Mouse (Mus musculus) layer of hippocampus, adult 2 months (tissue): ENCODE measurements around the gene Bfsp2. TPM values are rescaled to one million over a fixed set of nuclear protein-coding genes. Genes with fewer than 3 reads are reported as not detected.
A peak's percentile ranks its signal among the peaks of the same experiment; 100 is the strongest.

Source experiments
- DNase-seq, 2 experiments: peaks; one replicate each; pipeline ENCODE4 v3.0.0; 2022; ENCODE audit warnings: low spot score in 2 of 2
- H3K27ac ChIP-seq: fragments of 200-600 bp; 2 replicates; pipeline ENCODE4 v1.8.1; 2022
- H3K4me3 ChIP-seq: fragments of 200-600 bp; 2 replicates; pipeline ENCODE4 v1.8.1; 2022; ENCODE audit warnings: mild to moderate bottlenecking
- CTCF ChIP-seq: fragments of 200-600 bp; conservative IDR thresholded peaks from 2 replicates; pipeline ENCODE4 v1.8.1; 2022; ENCODE audit warnings: antibody characterized with exemption, mild to moderate bottlenecking, moderate library complexity
- total RNA-seq, 2 experiments: library from RNA; stranded (reverse); gene quantifications; 2 replicates each; pipeline ENCODE4 v1.2.3; 2021

Gene Bfsp2
- total RNA-seq, 2 experiments from 2014 or later = 2.0 to 2.3 TPM

DNA sequence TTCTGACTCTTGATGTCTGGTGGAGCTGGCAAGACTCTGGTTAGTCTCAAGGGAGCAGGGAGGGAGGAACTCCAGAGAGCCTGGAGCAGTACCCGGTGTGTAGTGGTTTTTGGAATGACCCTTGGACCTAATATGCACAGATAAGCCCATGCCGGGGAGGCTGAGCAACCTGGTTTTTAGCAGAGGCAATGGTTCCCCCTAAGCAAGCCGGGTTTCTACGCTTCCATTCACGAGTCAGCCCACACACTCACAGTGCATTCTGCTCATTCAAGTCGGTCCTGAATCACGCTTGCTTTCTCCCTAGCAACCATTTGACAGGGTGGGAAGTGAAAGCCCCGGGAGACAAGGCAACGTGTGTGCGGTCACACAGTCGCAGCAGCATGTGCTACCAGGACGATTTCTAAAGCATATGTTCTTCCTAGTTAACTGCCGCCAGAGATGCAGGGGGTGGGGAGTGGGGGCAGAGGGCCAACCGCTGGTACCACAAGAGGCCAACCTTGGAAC, 21.7 kb upstream of the Bfsp2 start:
- peak; percentile 66 to 83 for DNase-seq
- H3K4me3 ChIP-seq = no peak overlapping the region; the same call in 1 of the 2 replicates
- TF ChIP-seq CTCF = no peak
- peak overlapping the region; percentile 49; the same call in 1 of the 2 replicates for H3K27ac ChIP-seq

DNA sequence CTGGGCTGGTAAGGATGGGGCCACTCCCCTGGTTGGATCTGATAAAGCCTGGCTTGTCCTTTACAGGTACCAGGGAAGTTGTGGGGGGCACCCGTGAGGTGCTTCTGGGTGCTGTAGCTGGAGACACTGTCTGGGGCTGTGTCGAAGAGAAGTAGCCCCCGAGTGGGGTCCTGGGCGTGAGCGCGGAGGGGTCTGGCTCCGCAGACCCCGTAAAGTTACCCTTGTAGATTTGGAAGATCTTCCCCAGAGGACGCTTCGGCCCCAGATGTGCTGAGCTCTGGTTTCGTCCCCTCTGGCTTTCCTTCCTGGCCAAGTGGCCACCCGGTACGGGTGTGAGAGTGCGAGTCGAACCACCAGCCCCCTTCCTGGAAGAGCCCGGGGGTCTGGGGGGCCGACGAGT, 19.1 kb upstream of the Bfsp2 start:
- no peak for TF ChIP-seq CTCF
- H3K27ac ChIP-seq = no peak overlapping the region

DNA sequence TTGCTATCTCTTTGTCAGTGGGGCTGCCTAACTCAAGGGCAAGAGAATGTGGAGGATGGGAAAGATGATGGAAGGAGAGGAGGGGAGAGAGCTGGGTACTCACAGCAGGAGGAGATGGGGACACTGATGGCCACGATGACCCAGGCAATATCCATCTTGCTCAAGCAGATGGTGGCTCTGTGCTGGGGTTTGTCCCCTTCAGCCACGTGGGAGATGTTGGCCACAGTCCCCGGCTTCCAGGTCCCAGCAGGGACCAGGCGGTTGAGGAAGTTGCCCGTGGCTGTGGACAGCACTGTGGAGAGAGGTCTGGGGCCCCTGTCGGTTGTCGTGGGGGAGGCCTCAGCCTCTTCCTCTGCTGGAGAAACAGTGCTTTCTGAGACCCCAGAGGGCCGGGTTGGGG, 18.5 kb upstream of the Bfsp2 start:
- no peak overlapping the region for H3K27ac ChIP-seq
- TF ChIP-seq CTCF = no peak
- no peak overlapping the region for H3K4me3 ChIP-seq
- no peak for DNase-seq

More for the DNA sequence above, 19.1 kb upstream of the Bfsp2 start:
- no peak overlapping the region for H3K4me3 ChIP-seq
- DNase-seq = no peak

DNA sequence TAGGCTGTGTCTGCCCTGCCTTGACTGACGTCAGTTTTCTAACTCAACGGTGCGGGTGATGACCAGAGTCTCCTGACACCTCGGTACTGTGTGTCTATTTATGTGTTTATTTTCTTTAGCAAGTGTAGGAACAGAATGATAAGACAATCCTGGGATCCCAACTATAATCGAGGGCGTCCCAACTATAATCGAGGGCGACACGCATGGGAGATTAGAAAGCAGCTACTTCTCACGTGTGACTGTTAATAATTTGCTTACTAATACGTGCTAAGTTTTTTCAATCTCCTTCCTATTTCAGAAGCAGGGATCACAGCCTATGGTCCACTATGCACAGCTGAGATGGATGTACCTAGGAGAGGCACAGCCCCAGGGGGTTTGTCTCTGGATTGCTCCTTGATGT, 15.2 kb upstream of the Bfsp2 start:
- H3K4me3 ChIP-seq = no peak overlapping the region
- no peak for DNase-seq
- no peak overlapping the region for H3K27ac ChIP-seq
- TF ChIP-seq CTCF = no peak

DNA sequence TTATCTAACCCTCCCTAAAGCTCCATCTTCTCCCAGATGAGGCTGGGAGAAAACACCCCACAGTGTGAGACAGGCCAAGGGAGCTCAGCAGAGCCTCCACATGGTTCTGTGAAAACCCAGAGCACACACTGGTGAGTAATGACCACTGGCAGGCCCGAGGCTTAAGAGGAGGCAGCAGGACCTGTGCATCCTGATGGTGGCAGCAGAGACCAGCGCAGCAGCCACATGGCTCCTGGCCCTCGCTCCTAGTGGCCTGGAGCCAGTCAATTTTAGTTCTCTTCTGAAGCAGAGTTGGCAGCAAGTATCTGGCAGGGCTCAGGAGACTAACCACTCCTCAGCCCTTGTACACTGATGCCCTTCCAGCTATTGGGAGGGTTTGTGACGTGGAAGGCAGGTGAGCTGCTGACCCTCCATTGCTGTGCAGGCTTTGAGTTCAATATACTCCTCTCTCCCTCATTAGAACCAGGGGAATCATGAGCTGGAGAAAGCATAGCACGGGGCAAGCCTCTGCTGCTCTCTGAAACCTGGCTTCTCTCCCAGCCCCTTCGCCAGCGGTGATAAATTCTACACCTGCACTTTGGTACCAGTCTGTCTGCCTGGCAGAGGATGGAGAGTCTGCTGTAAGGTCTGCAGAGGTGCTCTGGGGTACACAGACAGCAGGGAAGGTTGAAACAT, 14.3 kb upstream of the Bfsp2 start:
- H3K27ac ChIP-seq = peak overlapping the region; percentile 39; the same call in 1 of the 2 replicates
- no peak overlapping the region for H3K4me3 ChIP-seq
- peak; percentile 74 to 80 for DNase-seq
- TF ChIP-seq CTCF = peak; percentile 96

DNA sequence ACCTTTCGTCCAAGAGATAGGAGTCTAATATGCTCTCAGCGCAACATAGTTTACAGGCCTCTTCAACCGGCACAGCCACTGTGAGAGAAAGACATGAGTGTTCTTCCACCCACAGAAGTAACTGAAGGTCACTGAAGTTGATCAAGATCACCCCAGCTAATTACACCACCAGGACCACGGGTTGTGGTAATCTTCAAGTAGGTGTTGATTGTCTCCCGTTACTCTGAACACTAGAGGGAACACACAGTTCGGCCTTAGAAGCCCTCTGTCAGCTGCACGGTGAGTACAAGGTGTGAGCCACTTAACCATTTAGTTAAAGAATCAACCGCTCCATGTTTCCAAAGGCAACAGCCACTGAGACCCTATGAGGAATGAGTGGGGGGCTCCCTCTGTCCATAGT, 11.8 kb upstream of the Bfsp2 start:
- TF ChIP-seq CTCF = no peak
- no peak overlapping the region for H3K4me3 ChIP-seq
- DNase-seq = no peak

DNA sequence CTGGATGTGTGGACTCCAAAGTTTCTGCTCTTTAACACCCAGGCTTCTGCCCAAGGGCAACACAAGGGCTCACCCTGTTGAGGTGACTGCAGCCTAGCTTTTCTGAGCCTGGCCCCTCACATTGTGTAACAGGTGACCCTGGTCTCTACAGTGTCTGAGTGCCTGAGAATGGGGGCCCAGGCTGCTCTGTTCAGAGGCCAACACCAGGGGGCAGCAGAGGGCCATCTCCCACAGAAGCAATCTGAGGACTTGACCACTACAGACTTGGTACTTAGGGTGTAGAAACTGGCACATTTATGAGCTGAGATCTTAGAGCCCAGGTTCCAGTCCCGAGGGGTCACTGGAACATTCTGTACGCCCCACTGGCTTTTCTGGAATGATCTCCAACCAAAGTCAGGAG, 10.2 kb upstream of the Bfsp2 start:
- DNase-seq = peak; percentile 54 to 80
- Histone ChIP-seq H3K4me3 (no peak overlapping the region), H3K27ac (no peak overlapping the region)
- TF ChIP-seq CTCF = peak; percentile 100

More for the DNA sequence above, 11.8 kb upstream of the Bfsp2 start:
- no peak overlapping the region for H3K27ac ChIP-seq

DNA sequence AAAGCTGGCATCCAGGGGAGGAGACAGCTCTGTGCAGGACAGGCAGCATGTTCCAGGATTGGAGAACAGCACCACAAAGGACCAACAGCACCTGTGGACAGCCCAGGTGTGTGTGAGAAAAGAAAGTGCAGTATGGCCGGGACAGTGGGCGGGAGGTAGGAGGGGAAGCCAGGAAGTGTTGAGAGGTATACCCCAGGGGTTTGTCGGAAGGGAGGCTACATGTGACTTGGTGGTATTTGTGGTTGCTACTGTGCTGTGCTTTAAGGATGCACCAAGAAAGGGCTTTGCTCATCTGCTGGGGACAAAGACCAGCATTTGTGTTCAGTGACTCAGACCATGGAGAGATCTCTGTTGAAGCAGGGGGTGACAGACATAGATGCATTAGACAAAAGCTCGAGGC, 9.7 kb upstream of the Bfsp2 start:
- DNase-seq = no peak
- Histone ChIP-seq H3K27ac (no peak overlapping the region), H3K4me3 (no peak overlapping the region)
- TF ChIP-seq CTCF = no peak

DNA sequence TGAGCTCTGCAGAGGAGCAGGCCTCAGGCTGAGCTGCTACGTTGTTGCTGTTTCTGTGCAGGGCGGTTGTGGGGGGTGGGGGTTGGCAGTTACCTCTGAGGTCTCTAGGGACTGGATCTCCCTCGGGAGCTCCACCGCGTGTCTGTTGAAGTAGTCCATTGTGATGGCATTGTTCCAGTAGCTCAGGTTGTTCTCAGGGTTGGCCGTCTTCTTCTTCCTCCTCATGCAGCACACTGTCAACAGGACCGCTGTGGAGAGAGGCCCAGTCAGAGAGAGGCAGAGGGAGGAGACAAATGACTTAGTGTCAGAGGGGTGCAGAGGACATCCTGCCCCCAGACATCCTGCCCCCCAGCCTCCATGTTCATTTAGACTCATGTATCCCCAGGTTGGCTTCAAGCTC, 8.9 kb upstream of the Bfsp2 start:
- DNase-seq = no peak
- TF ChIP-seq CTCF = no peak
- H3K4me3 ChIP-seq = no peak overlapping the region
- H3K27ac ChIP-seq = no peak overlapping the region

DNA sequence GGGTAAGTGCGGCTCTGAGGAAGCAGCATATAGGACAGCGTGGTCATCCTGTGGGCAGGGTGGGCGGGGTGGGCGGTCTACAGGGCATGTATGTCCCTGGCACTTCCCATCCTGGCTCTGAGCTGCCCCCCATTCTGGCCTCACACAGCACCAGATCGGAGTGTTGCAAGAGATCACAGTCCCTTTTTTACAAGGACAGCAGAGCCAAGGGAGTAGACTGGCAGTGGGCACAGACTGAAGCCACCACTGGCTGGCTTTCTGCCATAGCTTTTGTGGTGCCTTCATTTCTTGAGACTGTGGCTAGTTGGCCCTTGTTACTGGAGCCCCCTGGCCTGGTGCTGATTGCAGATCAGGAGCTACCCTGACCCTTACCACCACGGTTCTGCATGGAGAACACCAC, 6.0 kb upstream of the Bfsp2 start:
- no peak for DNase-seq
- no peak overlapping the region for H3K4me3 ChIP-seq
- no peak for TF ChIP-seq CTCF
- H3K27ac ChIP-seq = no peak overlapping the region

DNA sequence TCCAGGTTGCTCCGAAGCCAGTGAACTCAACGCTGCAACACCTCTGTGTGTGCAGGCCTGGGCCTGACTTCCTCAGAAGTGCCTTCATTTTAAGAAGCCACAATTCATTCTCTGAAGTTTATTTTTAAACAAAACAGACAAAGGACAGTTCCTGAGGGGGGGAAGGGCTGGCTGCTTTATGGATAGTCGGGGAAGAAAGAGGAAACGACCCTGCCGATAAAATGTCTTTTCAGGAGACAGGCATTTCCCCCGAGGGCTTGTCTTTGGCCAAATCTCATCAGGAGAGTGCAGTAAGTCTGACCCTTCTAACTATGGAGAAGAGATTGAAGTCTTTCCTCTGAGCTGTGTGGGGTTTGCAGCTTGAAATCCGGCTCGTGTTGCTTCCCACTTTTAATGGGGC, 5.4 kb upstream of the Bfsp2 start:
- no peak for TF ChIP-seq CTCF
- no peak for DNase-seq

DNA sequence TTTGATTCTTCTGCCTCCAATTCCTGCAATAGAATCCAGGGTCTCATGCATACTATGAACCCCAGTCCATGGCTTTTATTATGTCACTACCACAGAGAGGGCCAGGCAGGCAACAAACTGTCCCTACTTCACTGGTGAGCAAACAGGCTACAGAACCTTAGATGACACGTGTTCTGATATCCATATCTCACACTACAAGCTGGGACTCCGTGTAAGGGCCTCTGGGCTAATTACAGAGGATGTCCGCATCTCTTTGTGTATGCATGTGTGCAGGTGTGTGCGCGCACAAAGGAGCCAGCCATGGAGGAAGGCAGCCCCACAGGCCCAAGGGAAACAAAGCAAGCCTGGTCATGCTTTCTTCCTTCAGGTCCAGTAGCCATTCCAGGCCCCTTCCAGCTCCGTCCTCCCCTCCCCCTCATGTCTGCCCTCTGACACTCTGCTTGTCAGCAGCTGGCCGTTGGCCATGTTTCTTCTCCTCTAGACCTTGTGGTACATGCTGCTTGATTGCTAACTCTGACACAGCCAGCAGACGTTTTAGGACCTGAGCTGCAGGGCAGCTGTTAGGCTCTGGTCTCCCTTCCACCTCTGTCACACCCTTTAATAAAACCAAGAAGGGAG, 492 bp upstream of the Bfsp2 start:
- H3K27ac ChIP-seq = peak overlapping the region; percentile 28; the same call in 1 of the 2 replicates
- TF ChIP-seq CTCF = no peak

More for the DNA sequence above, 5.4 kb upstream of the Bfsp2 start:
- no peak overlapping the region for H3K27ac ChIP-seq
- no peak overlapping the region for H3K4me3 ChIP-seq

DNA sequence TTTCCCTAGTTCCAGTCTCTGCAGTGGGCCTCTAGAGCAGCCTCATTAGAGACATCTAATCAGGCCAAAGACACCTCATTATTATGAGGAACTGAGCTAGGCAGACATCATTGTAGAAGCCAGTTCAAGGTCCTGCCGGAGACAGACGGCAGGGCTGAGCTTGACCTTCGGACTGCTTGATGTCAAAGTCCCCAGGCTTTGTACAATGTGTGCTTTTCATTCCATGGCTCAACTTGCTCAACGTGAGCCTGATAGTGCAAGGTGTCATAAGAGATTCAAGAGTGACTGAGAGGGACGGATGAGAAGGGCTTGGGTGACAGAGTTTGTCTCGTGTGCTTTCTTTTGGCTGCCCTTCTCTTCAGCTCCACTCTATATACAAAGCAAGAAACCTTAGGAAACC, 4.8 kb downstream of the Bfsp2 start:
- DNase-seq = no peak
- TF ChIP-seq CTCF = no peak
- H3K4me3 ChIP-seq = no peak overlapping the region
- H3K27ac ChIP-seq = no peak overlapping the region

More for the DNA sequence above, 492 bp upstream of the Bfsp2 start:
- DNase-seq = no peak
- no peak overlapping the region for H3K4me3 ChIP-seq
